Mouse (Mus musculus): ENCODE measurements around the gene Pear1. TPM values are rescaled to one million over a fixed set of nuclear protein-coding genes. Genes with fewer than 3 reads are reported as not detected.
A peak's percentile ranks its signal among the peaks of the same experiment; 100 is the strongest.

The Pear1 gene
- polyA plus RNA-seq, 1 experiment: 164 TPM

- H3K4me1 ChIP-seq: peaks cover 98% of the 10 kb centered on the region
These were observed 62.4 kb downstream of the Pear1 start for GRCm38 (mm10) chr3:87761408-87762375.

GRCm38 (mm10) chr3:87758641-87759040 is 65.5 kb downstream of the Pear1 start:
- Histone ChIP-seq H3K9me3 (no peaks in the 10 kb centered on the region), H3K36me3 (replicated peaks; ENCODE audit: low read length) (peaks cover 97% of the 10 kb centered on the region), H3K4me3 (replicated peaks) (peak overlapping the region; percentile 56), H3K4me1 (peaks cover 89% of the 10 kb centered on the region), H3K27me3 (replicated peaks) (no peaks in the 10 kb centered on the region)
- no peak for TF ChIP-seq FLI1 (IDR thresholded peaks at IDR 0.05; ENCODE audit: low read length)
- no peak for TF ChIP-seq GATA1 (IDR thresholded peaks at IDR 0.05; ENCODE audit: borderline replicate concordance, low read length)

More at GRCm38 (mm10) chr3:87761408-87762375, 62.4 kb downstream of the Pear1 start:
- no peaks in the 10 kb centered on the region for H3K27me3 ChIP-seq (replicated peaks)
- no peaks in the 10 kb centered on the region for H3K9me3 ChIP-seq
- TF ChIP-seq FLI1 (IDR thresholded peaks at IDR 0.05; ENCODE audit: low read length) (no peak), GATA1 (IDR thresholded peaks at IDR 0.05; ENCODE audit: borderline replicate concordance, low read length) (no peak)
- H3K4me3 ChIP-seq (replicated peaks): peak overlapping the region; percentile 69
- peaks cover 79% of the 10 kb centered on the region for H3K36me3 ChIP-seq (replicated peaks; ENCODE audit: low read length)

- no peaks in the 10 kb centered on the region for H3K9me3 ChIP-seq
- TF ChIP-seq FLI1 (IDR thresholded peaks at IDR 0.05; ENCODE audit: low read length) (no peak), GATA1 (IDR thresholded peaks at IDR 0.05; ENCODE audit: borderline replicate concordance, low read length) (no peak)
- H3K4me1 ChIP-seq: peaks cover 85% of the 10 kb centered on the region
- H3K4me3 ChIP-seq (replicated peaks): no peak overlapping the region
- no peaks in the 10 kb centered on the region for H3K27me3 ChIP-seq (replicated peaks)
- H3K36me3 ChIP-seq (replicated peaks; ENCODE audit: low read length): peaks cover 97% of the 10 kb centered on the region
These were observed 67.6 kb downstream of the Pear1 start for GRCm38 (mm10) chr3:87756488-87756887.

- Histone ChIP-seq H3K9me3 (no peaks in the 10 kb centered on the region), H3K27me3 (replicated peaks) (no peaks in the 10 kb centered on the region), H3K4me1 (peaks cover 83% of the 10 kb centered on the region), H3K36me3 (replicated peaks; ENCODE audit: low read length) (peaks cover 97% of the 10 kb centered on the region), H3K4me3 (replicated peaks) (no peak overlapping the region)
- TF ChIP-seq FLI1 (IDR thresholded peaks at IDR 0.05; ENCODE audit: low read length): no peak
- no peak for TF ChIP-seq GATA1 (IDR thresholded peaks at IDR 0.05; ENCODE audit: borderline replicate concordance, low read length)
These were observed 68.1 kb downstream of the Pear1 start for GRCm38 (mm10) chr3:87755964-87756363.

GRCm38 (mm10) chr3:87753829-87754228 is 70.3 kb downstream of the Pear1 start:
- Histone ChIP-seq H3K27me3 (replicated peaks) (no peaks in the 10 kb centered on the region), H3K4me3 (replicated peaks) (no peak overlapping the region), H3K9me3 (no peaks in the 10 kb centered on the region), H3K4me1 (peaks cover 76% of the 10 kb centered on the region), H3K36me3 (replicated peaks; ENCODE audit: low read length) (peaks cover 100% of the 10 kb centered on the region)
- no peak for TF ChIP-seq FLI1 (IDR thresholded peaks at IDR 0.05; ENCODE audit: low read length)
- no peak for TF ChIP-seq GATA1 (IDR thresholded peaks at IDR 0.05; ENCODE audit: borderline replicate concordance, low read length)

GRCm38 (mm10) chr3:87752567-87752966 is 71.5 kb downstream of the Pear1 start:
- H3K36me3 ChIP-seq (replicated peaks; ENCODE audit: low read length): peaks cover 100% of the 10 kb centered on the region
- TF ChIP-seq GATA1 (IDR thresholded peaks at IDR 0.05; ENCODE audit: borderline replicate concordance, low read length) (no peak), FLI1 (IDR thresholded peaks at IDR 0.05; ENCODE audit: low read length) (no peak)
- no peak overlapping the region for H3K4me3 ChIP-seq (replicated peaks)
- no peaks in the 10 kb centered on the region for H3K9me3 ChIP-seq
- H3K4me1 ChIP-seq: peaks cover 63% of the 10 kb centered on the region
- H3K27me3 ChIP-seq (replicated peaks): no peaks in the 10 kb centered on the region

- TF ChIP-seq GATA1 (IDR thresholded peaks at IDR 0.05; ENCODE audit: borderline replicate concordance, low read length) (no peak), FLI1 (IDR thresholded peaks at IDR 0.05; ENCODE audit: low read length) (no peak)
- peaks cover 52% of the 10 kb centered on the region for H3K4me1 ChIP-seq
- peaks cover 99% of the 10 kb centered on the region for H3K36me3 ChIP-seq (replicated peaks; ENCODE audit: low read length)
- H3K4me3 ChIP-seq (replicated peaks): no peak overlapping the region
- H3K9me3 ChIP-seq: no peaks in the 10 kb centered on the region
- no peaks in the 10 kb centered on the region for H3K27me3 ChIP-seq (replicated peaks)
These were observed 74.1 kb downstream of the Pear1 start for GRCm38 (mm10) chr3:87749977-87750376.

- TF ChIP-seq GATA1 (IDR thresholded peaks at IDR 0.05; ENCODE audit: borderline replicate concordance, low read length): no peak
- TF ChIP-seq FLI1 (IDR thresholded peaks at IDR 0.05; ENCODE audit: low read length): no peak
- Histone ChIP-seq H3K4me1 (peaks cover 53% of the 10 kb centered on the region), H3K27me3 (replicated peaks) (no peaks in the 10 kb centered on the region), H3K4me3 (replicated peaks) (no peak overlapping the region), H3K36me3 (replicated peaks; ENCODE audit: low read length) (peaks cover 94% of the 10 kb centered on the region), H3K9me3 (no peaks in the 10 kb centered on the region)
These were observed 75.1 kb downstream of the Pear1 start for GRCm38 (mm10) chr3:87749036-87749435.

- TF ChIP-seq GATA1 (IDR thresholded peaks at IDR 0.05; ENCODE audit: borderline replicate concordance, low read length) (no peak), FLI1 (IDR thresholded peaks at IDR 0.05; ENCODE audit: low read length) (no peak)
- Histone ChIP-seq H3K9me3 (no peaks in the 10 kb centered on the region), H3K27me3 (replicated peaks) (no peaks in the 10 kb centered on the region), H3K4me1 (peaks cover 52% of the 10 kb centered on the region), H3K36me3 (replicated peaks; ENCODE audit: low read length) (peaks cover 94% of the 10 kb centered on the region), H3K4me3 (replicated peaks) (no peak within 1 kb of the TSS)
These were observed 75.7 kb downstream of the Pear1 start, which contains the start of gene Lrrc71 for GRCm38 (mm10) chr3:87748431-87748830. Gene Lrrc71 (minus strand): TSS chr3:87748625.

GRCm38 (mm10) chr3:87745036-87745659 is 79.0 kb downstream of the Pear1 start:
- Histone ChIP-seq H3K36me3 (replicated peaks; ENCODE audit: low read length) (peaks cover 94% of the 10 kb centered on the region), H3K27me3 (replicated peaks) (no peaks in the 10 kb centered on the region), H3K4me3 (replicated peaks) (no peak overlapping the region), H3K9me3 (no peaks in the 10 kb centered on the region), H3K4me1 (peaks cover 41% of the 10 kb centered on the region)
- TF ChIP-seq GATA1 (IDR thresholded peaks at IDR 0.05; ENCODE audit: borderline replicate concordance, low read length) (no peak), FLI1 (IDR thresholded peaks at IDR 0.05; ENCODE audit: low read length) (no peak)

Data from megakaryocyte, embryonic 14.5 days (primary cell).